Mouse (Mus musculus) stomach, embryonic 14.5 days (tissue): Measurements from ENCODE around the gene Pmepa1. TPM values are rescaled to one million over a fixed set of nuclear protein-coding genes. Genes with fewer than 3 reads are reported as not detected.

Experiments
- ATAC-seq: fragments of 200-750 bp; cut with Nextera tagmentation; 2 replicates; pipeline ENCODE4 v1.8.0; 2017; ENCODE audit warnings: low read depth, moderate TSS enrichment; ENCODE audit not compliant: insufficient number of reproducible peaks, insufficient read depth, low FRiP score
- H3K27ac ChIP-seq: fragments of 300-500 bp; sonication (generic); 2 replicates; pipeline ENCODE4 v1.5.1; 2014; ENCODE audit warnings: mild to moderate bottlenecking, low read length, moderate library complexity, mixed read lengths
- H3K27me3 ChIP-seq: fragments of 300-500 bp; sonication (generic); 2 replicates; pipeline ENCODE4 v1.6.1; 2014; ENCODE audit warnings: low read length, control low read depth, mixed read lengths; ENCODE audit not compliant: control insufficient read depth, insufficient read depth
- H3K36me3 ChIP-seq: fragments of 300-500 bp; sonication (generic); 2 replicates; pipeline ENCODE4 v1.6.1; 2014; ENCODE audit warnings: mild to moderate bottlenecking, control low read depth, low read length, moderate library complexity, mixed read lengths; ENCODE audit not compliant: control insufficient read depth, insufficient read depth
- H3K4me1 ChIP-seq: fragments of 300-500 bp; sonication (generic); 2 replicates; pipeline ENCODE4 v1.6.1; 2014; ENCODE audit warnings: low read length, control low read depth, mixed read lengths; ENCODE audit not compliant: control insufficient read depth, insufficient read depth
- H3K4me2 ChIP-seq: fragments of 300-500 bp; sonication (generic); replicated peaks from 2 replicates; pipeline ENCODE4 v1.6.1; 2014; ENCODE audit warnings: low read depth, low read length, control low read depth
- H3K4me3 ChIP-seq: fragments of 300-500 bp; sonication (generic); 2 replicates; pipeline ENCODE4 v1.5.1; 2014; ENCODE audit warnings: low read depth, low read length, control low read depth
- H3K9ac ChIP-seq: fragments of 300-500 bp; sonication (generic); replicated peaks from 2 replicates; pipeline ENCODE4 v1.6.1; 2014; ENCODE audit warnings: low read depth, mild to moderate bottlenecking, control low read depth, low read length, moderate library complexity, mixed read lengths
- H3K9me3 ChIP-seq: fragments of 300-500 bp; sonication (generic); 2 replicates; pipeline ENCODE4 v1.6.1; 2016; ENCODE audit warnings: low read depth, low read length, control low read depth; ENCODE audit not compliant: control insufficient read depth
- WGBS: fragments of 180-500 bp; shearing (Covaris S2); extraction: QIAGEN DNeasy Blood & Tissue Kit; methylation state at CpG from one replicate; pipeline ENCODE4 v1.1.7; 2014; 5-methylcytosine and 5-hydroxymethylcytosine counted together
- polyA plus RNA-seq: library from polyadenylated mRNA; unstranded; fragments of >200 nt; fragmentation: Nextera tagmentation; extraction: Ambion mirVana; gene quantifications from 2 replicates; pipeline ENCODE4 v1.2.1, GENCODE M21; 2014

Gene Pmepa1
- polyA plus RNA-seq, 1 experiment from 2014 or later: 13.3 TPM

DNA sequence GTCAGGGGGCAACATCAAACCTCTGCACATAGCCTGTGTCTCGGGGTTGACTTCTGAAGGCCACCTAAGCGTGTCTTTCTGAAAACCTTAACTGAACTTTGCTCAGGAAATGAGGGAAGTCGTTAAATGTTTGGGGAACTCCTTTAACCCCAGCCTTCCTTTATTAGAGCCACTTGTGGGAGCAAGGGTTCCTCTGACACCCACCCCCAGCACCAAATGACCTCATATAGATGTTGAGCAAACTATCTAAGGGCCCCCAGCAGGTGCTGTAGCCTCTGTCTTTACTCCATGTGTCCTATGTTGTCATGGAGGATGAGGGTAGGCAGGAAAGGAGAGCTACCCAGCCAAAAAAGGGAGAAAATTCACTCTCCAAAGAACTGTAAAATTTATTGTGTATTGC is 52.2 kb downstream of the Pmepa1 start:
- Histone ChIP-seq H3K4me2 (no peak overlapping the region), H3K27ac (no peak overlapping the region), H3K4me1 (peaks cover 12% of the 10 kb centered on the region; the same call in 1 of the 2 replicates), H3K9ac (no peak overlapping the region), H3K4me3 (no peak overlapping the region), H3K36me3 (peaks cover 23% of the 10 kb centered on the region), H3K27me3 (no peaks in the 10 kb centered on the region), H3K9me3 (no peaks in the 10 kb centered on the region)
- ATAC-seq: no peak
- 64% methylated on average over 3 of the region's 3 CpGs for WGBS

DNA sequence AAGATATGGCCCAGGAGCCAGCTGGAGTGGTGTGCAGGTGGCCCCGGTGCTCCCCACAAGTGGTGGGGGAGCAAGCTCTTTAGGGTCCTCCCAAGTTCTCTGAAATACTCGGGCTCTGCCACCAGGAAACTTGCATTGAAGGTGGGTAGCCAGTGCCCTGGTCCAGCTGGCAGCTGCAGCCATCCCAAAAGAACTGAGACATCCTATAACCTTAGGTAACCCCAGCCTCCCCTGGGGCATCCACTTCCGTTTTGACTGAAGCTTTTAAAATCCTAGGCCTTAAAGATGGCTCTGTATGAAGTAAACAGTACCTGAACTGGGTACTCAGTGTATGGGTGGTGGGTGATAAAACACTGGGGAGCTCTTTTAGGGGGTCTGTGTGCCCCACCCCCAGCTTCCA is 52.8 kb downstream of the Pmepa1 start:
- ATAC-seq: no peak
- Histone ChIP-seq H3K27me3 (no peaks in the 10 kb centered on the region), H3K4me1 (peaks cover 12% of the 10 kb centered on the region; the same call in 1 of the 2 replicates), H3K4me3 (no peak overlapping the region), H3K9ac (no peak overlapping the region), H3K27ac (no peak overlapping the region), H3K36me3 (peaks cover 17% of the 10 kb centered on the region; the same call in 1 of the 2 replicates), H3K9me3 (no peaks in the 10 kb centered on the region), H3K4me2 (no peak overlapping the region)
- WGBS: 67% methylated on average over 3 of the region's 3 CpGs

DNA sequence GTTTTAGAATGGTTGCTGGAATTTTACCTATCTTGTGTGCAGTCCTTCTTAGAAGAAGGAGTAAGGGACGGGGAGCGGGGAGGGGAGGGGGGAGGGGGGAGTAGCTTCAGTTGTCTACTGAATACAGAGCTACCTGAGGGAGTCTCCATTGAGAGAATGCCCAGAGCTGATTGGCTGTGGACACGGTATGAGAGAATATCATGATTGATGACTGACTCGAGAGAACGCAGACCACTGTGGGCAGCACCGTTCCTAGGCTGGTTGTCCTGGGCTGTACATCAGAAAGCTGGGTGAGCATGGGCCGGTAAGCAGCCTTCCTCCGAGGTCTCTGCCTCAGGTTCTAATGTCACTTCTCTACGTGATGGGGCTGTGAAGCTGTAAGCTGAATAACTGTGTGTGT is 55.6 kb downstream of the Pmepa1 start:
- H3K4me3 ChIP-seq: no peak overlapping the region
- H3K27me3 ChIP-seq: no peaks in the 10 kb centered on the region
- no peak overlapping the region for H3K4me2 ChIP-seq
- H3K9me3 ChIP-seq: no peaks in the 10 kb centered on the region
- no peak for ATAC-seq
- peaks cover 1% of the 10 kb centered on the region; the same call in 1 of the 2 replicates for H3K36me3 ChIP-seq
- H3K9ac ChIP-seq: no peak overlapping the region
- H3K4me1 ChIP-seq: peaks cover 6% of the 10 kb centered on the region; the same call in 1 of the 2 replicates
- WGBS: 94% methylated on average over 9 of the region's 9 CpGs
- no peak overlapping the region for H3K27ac ChIP-seq

DNA sequence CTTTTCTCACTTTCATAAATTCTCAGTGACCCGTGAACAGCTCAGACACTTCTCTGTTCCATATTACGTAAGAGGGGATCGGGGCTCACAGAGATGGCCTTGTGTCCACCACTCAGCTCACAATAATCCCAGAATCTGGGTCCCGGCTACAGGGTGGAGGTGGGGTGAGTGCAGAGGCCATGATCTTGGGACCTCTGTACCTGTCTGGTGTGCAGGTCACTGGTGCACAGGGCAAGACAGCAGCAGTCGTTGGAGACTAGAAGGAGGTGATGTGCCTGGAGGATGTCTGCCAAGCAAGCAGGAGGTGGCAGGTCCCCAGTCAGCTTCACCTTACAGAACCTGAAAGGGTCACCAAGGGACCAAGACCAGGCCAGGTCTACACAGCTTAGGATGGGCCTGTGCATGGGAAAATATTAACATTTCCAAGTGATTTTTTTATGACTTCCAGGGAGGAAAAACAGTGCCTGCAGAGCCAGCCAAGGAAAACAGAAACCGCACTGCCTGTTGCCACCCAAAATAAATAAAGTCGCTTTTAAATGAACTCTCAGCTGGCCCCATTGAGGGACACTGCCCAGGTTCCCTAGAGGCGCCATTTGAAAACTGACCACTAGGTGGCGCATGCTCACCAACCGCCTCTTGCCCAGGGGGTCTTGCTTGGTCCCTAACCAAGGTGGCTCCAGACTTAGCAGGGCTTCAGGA is 56.9 kb downstream of the Pmepa1 start:
- Histone ChIP-seq H3K9ac (no peak overlapping the region), H3K27ac (no peak overlapping the region), H3K36me3 (no peaks in the 10 kb centered on the region), H3K27me3 (no peaks in the 10 kb centered on the region), H3K9me3 (no peaks in the 10 kb centered on the region), H3K4me3 (no peak overlapping the region), H3K4me1 (0 out of 2 replicates have a peak, but pooled peaks cover 2% of the 10 kb centered on the region), H3K4me2 (no peak overlapping the region)
- WGBS: 45% methylated on average over 10 of the region's 10 CpGs
- no peak for ATAC-seq

DNA sequence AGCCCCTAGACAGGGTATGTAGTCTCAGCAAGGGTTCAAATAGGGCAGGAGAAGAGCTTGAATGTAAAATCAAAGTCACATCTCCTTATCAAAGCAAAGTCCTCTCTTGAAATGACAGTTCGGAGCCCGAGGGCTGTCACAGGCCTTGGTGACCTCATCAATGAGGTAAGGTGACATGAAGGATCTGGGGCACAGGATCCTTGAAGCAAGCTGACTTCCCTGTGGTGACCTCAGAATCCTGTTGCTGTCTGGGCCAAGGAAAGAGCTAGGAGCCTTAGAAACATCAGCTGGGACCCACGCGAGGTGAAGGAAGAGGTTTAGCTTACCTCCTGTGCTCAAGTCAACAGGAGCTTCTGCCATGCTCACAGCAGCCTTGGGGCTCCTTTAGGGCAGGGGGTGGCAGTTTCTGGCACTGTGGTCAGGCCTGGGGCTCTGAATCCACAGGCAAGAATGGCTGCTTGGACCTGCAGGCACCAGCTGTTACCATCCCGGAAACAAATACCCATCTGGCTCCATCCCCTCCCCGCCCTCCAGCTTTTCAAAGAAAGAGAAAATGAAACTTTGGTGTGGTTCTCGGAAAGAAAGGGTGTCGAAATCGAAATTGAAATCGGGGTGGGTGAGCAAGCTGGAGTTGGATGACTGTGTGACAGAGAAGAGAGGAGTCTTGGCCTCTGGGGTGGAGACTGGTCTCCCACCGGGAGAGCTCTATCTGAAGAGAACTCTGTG is 57.8 kb downstream of the Pmepa1 start, which contains the start of gene Zbp1:
Zbp1 (minus strand) TSS at position 508 of the 726 bp plus-strand sequence.
- Histone ChIP-seq H3K4me2 (no peak within 1 kb of the TSS), H3K9ac (no peak within 1 kb of the TSS), H3K4me3 (no peak within 1 kb of the TSS), H3K27me3 (no peaks in the 10 kb centered on the region), H3K36me3 (no peaks in the 10 kb centered on the region), H3K4me1 (0 out of 2 replicates have a peak, but pooled peaks cover 2% of the 10 kb centered on the region), H3K9me3 (no peaks in the 10 kb centered on the region), H3K27ac (no peak within 1 kb of the TSS)
- WGBS: 68% methylated on average over 11 of the region's 11 CpGs
- ATAC-seq: no peak

DNA sequence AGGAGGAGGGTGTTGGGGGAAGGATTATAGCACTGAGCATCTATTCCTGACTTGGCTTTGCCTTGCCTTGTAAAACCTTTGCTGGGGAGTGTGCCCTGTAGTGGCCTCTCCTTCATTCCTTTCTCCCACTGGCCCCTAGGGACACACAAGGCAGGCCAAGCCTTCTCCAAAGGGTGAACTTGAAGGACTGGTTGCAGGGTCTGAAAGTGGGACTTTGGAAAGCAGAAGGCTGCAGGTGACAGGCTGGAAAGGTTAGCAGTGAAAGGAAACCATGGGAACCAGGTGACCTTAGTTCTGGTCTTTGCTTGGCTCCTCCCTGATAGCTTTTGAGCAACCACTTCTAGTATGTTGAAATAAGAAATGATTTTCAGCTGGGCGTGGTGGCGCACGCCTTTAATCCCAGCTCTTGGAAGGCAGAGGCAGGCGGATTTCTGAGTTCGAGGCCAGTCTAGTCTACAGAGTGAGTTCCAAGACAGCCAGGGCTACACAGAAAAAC is 58.5 kb downstream of the Pmepa1 start:
- Histone ChIP-seq H3K27me3 (no peaks in the 10 kb centered on the region), H3K4me3 (no peak overlapping the region), H3K9ac (no peak overlapping the region), H3K27ac (no peak overlapping the region), H3K9me3 (no peaks in the 10 kb centered on the region), H3K4me1 (0 out of 2 replicates have a peak, but pooled peaks cover 2% of the 10 kb centered on the region), H3K4me2 (no peak overlapping the region), H3K36me3 (no peaks in the 10 kb centered on the region)
- 91% methylated on average over 5 of the region's 5 CpGs for WGBS
- ATAC-seq: no peak

DNA sequence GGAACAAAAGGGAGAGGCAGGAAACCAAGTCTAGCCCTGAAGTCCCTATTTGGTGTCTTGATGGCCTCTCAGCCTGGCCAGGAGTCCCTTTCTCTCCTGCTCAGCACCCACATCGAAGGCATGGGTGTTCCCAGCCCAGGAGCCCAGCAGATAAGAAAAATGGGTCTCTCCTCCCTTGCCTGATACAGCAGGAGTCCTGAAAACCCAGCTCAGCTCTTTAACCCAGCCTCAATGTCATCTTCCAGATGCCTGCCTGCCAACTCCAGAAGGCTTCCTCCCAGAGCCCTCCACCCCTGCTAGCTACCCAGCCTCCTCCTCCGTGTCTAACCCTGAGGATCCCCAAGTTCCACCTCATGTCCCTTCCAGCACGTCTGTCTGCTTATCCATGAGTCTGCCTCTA is 59.1 kb downstream of the Pmepa1 start:
- no peak for ATAC-seq
- H3K9me3 ChIP-seq: no peaks in the 10 kb centered on the region
- H3K27ac ChIP-seq: no peak overlapping the region
- no peaks in the 10 kb centered on the region for H3K36me3 ChIP-seq
- WGBS: 77% methylated on average over 3 of the region's 3 CpGs
- 0 out of 2 replicates have a peak, but pooled peaks cover 2% of the 10 kb centered on the region for H3K4me1 ChIP-seq
- no peak overlapping the region for H3K9ac ChIP-seq
- H3K27me3 ChIP-seq: no peaks in the 10 kb centered on the region
- H3K4me3 ChIP-seq: no peak overlapping the region
- no peak overlapping the region for H3K4me2 ChIP-seq

DNA sequence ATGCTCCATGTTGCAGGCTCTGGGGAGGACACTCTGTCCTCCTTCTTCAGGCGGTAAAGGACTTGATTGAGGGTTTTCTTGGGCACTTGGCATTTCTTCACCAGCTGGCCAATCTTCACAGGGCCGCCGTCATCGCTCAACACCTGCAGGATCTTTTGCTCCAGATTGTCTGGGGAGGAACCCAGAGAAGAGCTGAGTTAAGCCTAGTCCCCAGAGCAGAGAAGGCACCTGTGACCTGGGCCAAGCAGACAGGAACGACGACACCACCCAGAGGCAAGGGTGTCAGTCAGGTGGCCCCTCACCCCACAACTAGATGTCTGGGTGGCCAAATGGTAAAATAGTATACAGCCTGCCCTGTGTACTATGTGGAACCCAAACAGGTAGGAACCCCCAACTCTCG is 59.5 kb downstream of the Pmepa1 start:
- WGBS: 79% methylated on average over 7 of the region's 7 CpGs
- Histone ChIP-seq H3K27me3 (no peaks in the 10 kb centered on the region), H3K27ac (no peak overlapping the region)

More for the DNA sequence above, 59.5 kb downstream of the Pmepa1 start:
- Histone ChIP-seq H3K36me3 (no peaks in the 10 kb centered on the region), H3K4me1 (0 out of 2 replicates have a peak, but pooled peaks cover 2% of the 10 kb centered on the region), H3K4me2 (no peak overlapping the region), H3K4me3 (no peak overlapping the region), H3K9me3 (no peaks in the 10 kb centered on the region), H3K9ac (no peak overlapping the region)
- ATAC-seq: no peak
